Mouse (Mus musculus) myocyte (in vitro differentiated cells): ENCODE data around the gene Tacstd2.

Experiments used
- CEBPB ChIP-seq: IDR thresholded peaks from 2 replicates; pipeline ENCODE4 v1.6.1; 2011; ENCODE audit warnings: mild to moderate bottlenecking, moderate library complexity; ENCODE audit not compliant: poor library complexity, insufficient read depth, severe bottlenecking
- E2F4 ChIP-seq: IDR thresholded peaks from one replicate; pipeline ENCODE4 v1.6.1; 2011; ENCODE audit warnings: mild to moderate bottlenecking, control low read depth, moderate library complexity; ENCODE audit not compliant: insufficient read depth
- MAX ChIP-seq: IDR thresholded peaks from one replicate; pipeline ENCODE4 v1.6.1; 2011; ENCODE audit warnings: low read depth, mild to moderate bottlenecking, control low read depth
- MYOD1 ChIP-seq, 3 experiments: IDR thresholded peaks; one replicate each; pipeline ENCODE4 v1.6.1; 2011; ENCODE audit warnings: control low read depth in 2 of 3, low read depth in 2 of 3, mild to moderate bottlenecking in 2 of 3, moderate library complexity in 1 of 3; ENCODE audit not compliant: insufficient read length in 2 of 3, control insufficient read depth in 1 of 3
- MYOG ChIP-seq, 3 experiments: IDR thresholded peaks; one replicate each; pipeline ENCODE4 v1.6.1; 2011; ENCODE audit warnings: control low read depth in 2 of 3, low read depth in 2 of 3, mild to moderate bottlenecking in 2 of 3; ENCODE audit not compliant: insufficient read length in 2 of 3, control insufficient read depth in 1 of 3, insufficient read depth in 1 of 3
- POLR2A ChIP-seq: IDR thresholded peaks from one replicate; pipeline ENCODE4 v1.6.1; 2011; ENCODE audit warnings: low read depth, mild to moderate bottlenecking, control low read depth, moderate library complexity; ENCODE audit not compliant: insufficient read length
- POLR2AphosphoS2 ChIP-seq: IDR thresholded peaks from one replicate; pipeline ENCODE4 v1.6.1; 2011; ENCODE audit warnings: low read depth, control low read depth; ENCODE audit not compliant: insufficient read length
- REST ChIP-seq: IDR thresholded peaks from one replicate; pipeline ENCODE4 v1.6.1; 2011; ENCODE audit warnings: mild to moderate bottlenecking, control low read depth, moderate library complexity; ENCODE audit not compliant: insufficient read depth, insufficient read length
- SRF ChIP-seq: IDR thresholded peaks from one replicate; pipeline ENCODE4 v1.6.1; 2011; ENCODE audit warnings: low read depth; ENCODE audit not compliant: control insufficient read depth, insufficient read length
- TCF12 ChIP-seq: IDR thresholded peaks from one replicate; pipeline ENCODE4 v1.6.1; 2011; ENCODE audit warnings: mild to moderate bottlenecking, control low read depth; ENCODE audit not compliant: poor library complexity, insufficient read depth, severe bottlenecking
- TCF3 ChIP-seq: IDR thresholded peaks from one replicate; pipeline ENCODE4 v1.6.1; 2011; ENCODE audit warnings: low read depth, control low read depth; ENCODE audit not compliant: insufficient read length
- USF1 ChIP-seq: IDR thresholded peaks from one replicate; pipeline ENCODE4 v1.6.1; 2011; ENCODE audit warnings: low read depth, mild to moderate bottlenecking, control low read depth, moderate library complexity

DNA sequence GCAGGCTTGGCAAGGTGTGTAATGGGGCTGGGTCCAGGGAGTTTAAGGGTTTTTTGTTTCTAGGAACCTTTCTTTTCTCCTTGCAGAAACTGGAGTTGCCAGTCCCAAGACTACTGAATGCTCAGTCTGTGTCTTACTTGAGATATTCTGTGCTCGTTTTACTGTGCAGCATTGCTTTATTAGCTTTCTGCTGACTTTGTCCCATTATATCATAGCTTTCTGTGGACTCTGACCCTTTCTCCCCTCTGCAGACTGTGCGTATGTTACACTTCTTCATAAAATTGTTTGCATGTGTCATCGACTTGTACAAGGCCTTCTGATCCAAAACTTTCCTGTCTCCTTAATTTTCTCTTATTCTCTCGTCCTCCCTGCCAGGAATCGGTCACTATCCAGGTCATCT is 9.2 kb downstream of the Tacstd2 start:
- TF ChIP-seq TCF12, result no peak
- TF ChIP-seq POLR2A, result no peak
- TF ChIP-seq MAX, result no peak
- TF ChIP-seq REST, result no peak
- no peak for TF ChIP-seq USF1
- TF ChIP-seq MYOG (IDR thresholded peaks at IDR 0.05; ENCODE audit: control insufficient read depth in 1 of 3, insufficient read depth in 1 of 3, insufficient read length in 2 of 3, low read depth in 2 of 3), result no peak
- no peak for TF ChIP-seq POLR2AphosphoS2
- no peak for TF ChIP-seq MYOD1 (IDR thresholded peaks at IDR 0.05; ENCODE audit: control insufficient read depth in 1 of 3, insufficient read length in 2 of 3, low read depth in 2 of 3)
- TF ChIP-seq SRF, result no peak
- no peak for TF ChIP-seq E2F4
- TF ChIP-seq TCF3, result no peak
- TF ChIP-seq CEBPB, result no peak
